Mouse (Mus musculus) MEL (cell line): ENCODE measurements around the gene Matn4. TPM values are rescaled to one million over a fixed set of nuclear protein-coding genes. Genes with fewer than 3 reads are reported as not detected.

Experiments
- DNase-seq: peaks from one replicate; pipeline ENCODE4 v3.0.0; 2011; ENCODE audit warnings: low read depth, low spot score
- H3K27ac ChIP-seq: 2 replicates; pipeline ENCODE4 v1.5.1; 2012; ENCODE audit warnings: low read depth, mild to moderate bottlenecking, control low read depth, low read length, moderate library complexity; ENCODE audit not compliant: control insufficient read depth
- H3K27me3 ChIP-seq, 2 experiments: fragments of 150-350 bp in 1 of 2; sonication (generic) in 1 of 2; 2 replicates each; pipeline ENCODE4 v1.6.1; 2012; ENCODE audit warnings: low read length in 2 of 2, mild to moderate bottlenecking in 2 of 2, improper control_type of control experiment in 1 of 2, moderate library complexity in 1 of 2; ENCODE audit not compliant: insufficient read depth in 2 of 2, control insufficient read depth in 1 of 2
- H3K36me3 ChIP-seq, 2 experiments: 2 replicates each; pipeline ENCODE4 v1.6.1; 2012 to 2014; ENCODE audit warnings: low read length in 2 of 2, improper control_type of control experiment in 1 of 2, inconsistent platforms in 1 of 2, mild to moderate bottlenecking in 1 of 2; ENCODE audit not compliant: insufficient read depth in 2 of 2, control insufficient read depth in 1 of 2
- H3K4me1 ChIP-seq, 2 experiments: fragments of 150-350 bp in 1 of 2; sonication (generic) in 1 of 2; 2 replicates each; pipeline ENCODE4 v1.6.1; 2012; ENCODE audit warnings: low read length in 2 of 2, improper control_type of control experiment in 1 of 2, mild to moderate bottlenecking in 1 of 2; ENCODE audit not compliant: insufficient read depth in 2 of 2, control insufficient read depth in 1 of 2
- H3K4me3 ChIP-seq, 2 experiments: fragments of 150-350 bp in 1 of 2; sonication (generic) in 1 of 2; 2 replicates each; pipeline ENCODE4 v1.5.1; 2012; ENCODE audit warnings: low read depth in 2 of 2, low read length in 2 of 2, mild to moderate bottlenecking in 2 of 2, moderate library complexity in 2 of 2, control low read depth in 1 of 2, improper control_type of control experiment in 1 of 2; ENCODE audit not compliant: control insufficient read depth in 1 of 2, insufficient read depth in 1 of 2
- H3K79me2 ChIP-seq: 2 replicates; pipeline ENCODE4 v1.6.1; 2012; ENCODE audit warnings: mild to moderate bottlenecking, low read length, moderate library complexity; ENCODE audit not compliant: control insufficient read depth, poor library complexity, insufficient read depth
- H3K9ac ChIP-seq: 2 replicates; pipeline ENCODE4 v1.6.1; 2012; ENCODE audit warnings: low read depth, mild to moderate bottlenecking, control low read depth, low read length, moderate library complexity; ENCODE audit not compliant: control insufficient read depth, poor library complexity, severe bottlenecking
- H3K9me3 ChIP-seq: fragments of 150-350 bp; sonication (generic); replicated peaks from 2 replicates; pipeline ENCODE4 v1.6.1; 2012; ENCODE audit warnings: mild to moderate bottlenecking, low read length, improper control_type of control experiment, moderate library complexity; ENCODE audit not compliant: insufficient read depth
- CHD1 ChIP-seq: IDR thresholded peaks from 2 replicates; pipeline ENCODE4 v1.6.1; 2012; ENCODE audit warnings: low read depth, mild to moderate bottlenecking, inconsistent platforms, low read length, improper control_type of control experiment
- CTCF ChIP-seq, 3 experiments: IDR thresholded peaks in 2 of 3; conservative IDR thresholded peaks in 1 of 3; 2 replicates each; pipeline ENCODE4 v1.5.1; 2011 to 2012; ENCODE audit warnings: low read length in 3 of 3, low read depth in 2 of 3, mild to moderate bottlenecking in 2 of 3, improper control_type of control experiment in 1 of 3, inconsistent platforms in 1 of 3, mixed read lengths in 1 of 3, moderate library complexity in 1 of 3; ENCODE audit not compliant: control insufficient read depth in 1 of 3, insufficient read depth in 1 of 3, poor library complexity in 1 of 3, severe bottlenecking in 1 of 3
- EP300 ChIP-seq, 2 experiments: IDR thresholded peaks; 2 replicates each; pipeline ENCODE4 v1.6.1; 2011; ENCODE audit warnings: improper control_type of control experiment in 2 of 2, low read length in 2 of 2, low read depth in 1 of 2, mild to moderate bottlenecking in 1 of 2
- GATA1 ChIP-seq: IDR thresholded peaks from 2 replicates; pipeline ENCODE4 v1.6.1; 2011; ENCODE audit warnings: low read depth, low read length, improper control_type of control experiment
- HCFC1 ChIP-seq: IDR thresholded peaks from 2 replicates; pipeline ENCODE4 v1.6.1; 2012; ENCODE audit warnings: low read depth, mild to moderate bottlenecking, inconsistent platforms, low read length, improper control_type of control experiment, moderate library complexity
- JUND ChIP-seq: IDR thresholded peaks from 2 replicates; pipeline ENCODE4 v1.6.1; 2011; ENCODE audit warnings: low read depth, mild to moderate bottlenecking, improper control_type of control experiment, low read length
- KAT2A ChIP-seq: conservative IDR thresholded peaks from 2 replicates; pipeline ENCODE4 v1.6.1; 2012; ENCODE audit warnings: low read depth, low read length, improper control_type of control experiment, inconsistent platforms
- MAX ChIP-seq: IDR thresholded peaks from 2 replicates; pipeline ENCODE4 v1.6.1; 2011; ENCODE audit warnings: low read length, improper control_type of control experiment
- MAZ ChIP-seq: IDR thresholded peaks from 2 replicates; pipeline ENCODE4 v1.6.1; 2012; ENCODE audit warnings: low read depth, mild to moderate bottlenecking, inconsistent platforms, low read length, improper control_type of control experiment
- MXI1 ChIP-seq: IDR thresholded peaks from 2 replicates; pipeline ENCODE4 v1.6.1; 2011; ENCODE audit warnings: mild to moderate bottlenecking, low read depth, low read length, improper control_type of control experiment
- MYB ChIP-seq: IDR thresholded peaks from 2 replicates; pipeline ENCODE4 v1.6.1; 2011; ENCODE audit warnings: mild to moderate bottlenecking, low read depth, low read length, improper control_type of control experiment
- MYC ChIP-seq: IDR thresholded peaks from 2 replicates; pipeline ENCODE4 v1.6.1; 2011; ENCODE audit warnings: low read depth, mild to moderate bottlenecking, low read length, improper control_type of control experiment, moderate library complexity
- NELFE ChIP-seq: IDR thresholded peaks from 2 replicates; pipeline ENCODE4 v1.6.1; 2011; ENCODE audit warnings: low read depth, low read length, improper control_type of control experiment
- NRF1 ChIP-seq: IDR thresholded peaks from 2 replicates; pipeline ENCODE4 v1.6.1; 2014; ENCODE audit warnings: low read depth, mild to moderate bottlenecking, inconsistent platforms, low read length, improper control_type of control experiment, moderate library complexity; ENCODE audit not compliant: poor library complexity, insufficient read depth, severe bottlenecking
- POLR2A ChIP-seq, 2 experiments: IDR thresholded peaks; 2 replicates each; pipeline ENCODE4 v1.6.1; 2011 to 2012; ENCODE audit warnings: low read length in 2 of 2, mild to moderate bottlenecking in 2 of 2, control low read depth in 1 of 2, improper control_type of control experiment in 1 of 2, low read depth in 1 of 2, moderate library complexity in 1 of 2; ENCODE audit not compliant: control insufficient read depth in 1 of 2, insufficient read depth in 1 of 2, poor library complexity in 1 of 2
- RAD21 ChIP-seq: IDR thresholded peaks from 2 replicates; pipeline ENCODE4 v1.6.1; 2011; ENCODE audit warnings: mild to moderate bottlenecking, low read depth, low read length, improper control_type of control experiment
- RCOR1 ChIP-seq: IDR thresholded peaks from 2 replicates; pipeline ENCODE4 v1.6.1; 2012; ENCODE audit warnings: low read depth, mild to moderate bottlenecking, inconsistent platforms, low read length, improper control_type of control experiment
- SMC3 ChIP-seq: IDR thresholded peaks from 2 replicates; pipeline ENCODE4 v1.6.1; 2011; ENCODE audit warnings: low read depth, low read length, improper control_type of control experiment
- TBP ChIP-seq: IDR thresholded peaks from 2 replicates; pipeline ENCODE4 v1.8.0; 2011; ENCODE audit warnings: low read depth, low read length, improper control_type of control experiment
- UBTF ChIP-seq: IDR thresholded peaks from 2 replicates; pipeline ENCODE4 v1.6.1; 2012; ENCODE audit warnings: low read depth, mild to moderate bottlenecking, inconsistent platforms, low read length, improper control_type of control experiment, moderate library complexity, borderline replicate concordance; ENCODE audit not compliant: insufficient read depth
- USF1 ChIP-seq: IDR thresholded peaks from 2 replicates; pipeline ENCODE4 v1.6.1; 2014; ENCODE audit warnings: low read depth, mild to moderate bottlenecking, inconsistent platforms, low read length, improper control_type of control experiment, moderate library complexity
- USF2 ChIP-seq, 2 experiments: IDR thresholded peaks; 2 replicates each; pipeline ENCODE4 v1.6.1; 2011 to 2012; ENCODE audit warnings: improper control_type of control experiment in 2 of 2, low read length in 2 of 2, borderline replicate concordance in 1 of 2, inconsistent platforms in 1 of 2, low read depth in 1 of 2, mild to moderate bottlenecking in 1 of 2; ENCODE audit not compliant: insufficient read depth in 1 of 2
- ZMIZ1 ChIP-seq: IDR thresholded peaks from 2 replicates; pipeline ENCODE4 v1.6.1; 2012; ENCODE audit warnings: low read depth, mild to moderate bottlenecking, inconsistent platforms, low read length, improper control_type of control experiment, moderate library complexity
- polyA plus RNA-seq, 2 experiments: library from polyadenylated mRNA; stranded (reverse) in 1 of 2; unstranded in 1 of 2; fragments of >175 nt in 1 of 2; fragments of >200 nt in 1 of 2; gene quantifications; 2 replicates each; pipeline versions ENCODE4 v1.2.1 to v1.2.4; 2012; ENCODE audit warnings: low replicate concordance in 2 of 2, low read depth in 1 of 2; ENCODE audit not compliant: insufficient read length in 2 of 2, insufficient read depth in 1 of 2, missing spikeins in 1 of 2
- total RNA-seq: library from RNA; depleted of rRNA; stranded (reverse); fragments of 300-350 nt; gene quantifications from 2 replicates; pipeline ENCODE4 v1.2.3, GENCODE M21; 2012

The Matn4 gene
- total and polyA plus RNA-seq, 3 experiments, result not detected

GRCm38 (mm10) chr2:164377478-164378426, 27.2 kb downstream of the Matn4 start:
- H3K79me2 ChIP-seq, result no peaks in the 10 kb centered on the region
- no peak overlapping the region for H3K9ac ChIP-seq
- no peaks in the 10 kb centered on the region for H3K36me3 ChIP-seq
- H3K9me3 ChIP-seq, result no peaks in the 10 kb centered on the region
- no peak overlapping the region for H3K27ac ChIP-seq
- H3K4me3 ChIP-seq, result no peak overlapping the region
- H3K27me3 ChIP-seq, result peaks cover 4 to 5% of the 10 kb centered on the region in 2 experiments
- TF ChIP-seq RCOR1 (no peak), POLR2A (IDR thresholded peaks at IDR 0.05; ENCODE audit: control insufficient read depth in 1 of 2, insufficient read depth in 1 of 2, low read depth in 1 of 2, low read length in 2 of 2, poor library complexity in 1 of 2) (no peak), MYC (no peak), CTCF (IDR thresholded peaks at IDR 0.05 in 2 of 3, conservative IDR thresholded peaks at IDR 0.05 in 1 of 3; ENCODE audit: control insufficient read depth in 1 of 3, insufficient read depth in 1 of 3, low read depth in 2 of 3, low read length in 3 of 3, poor library complexity in 1 of 3, severe bottlenecking in 1 of 3) (no peak), EP300 (IDR thresholded peaks at IDR 0.05; ENCODE audit: low read depth in 1 of 2, low read length in 2 of 2) (no peak), ZMIZ1 (no peak), JUND (no peak), UBTF (no peak), SMC3 (no peak), NELFE (no peak), USF1 (no peak), HCFC1 (no peak)
- DNase-seq, result no peak
- no peaks in the 10 kb centered on the region for H3K4me1 ChIP-seq

DNA sequence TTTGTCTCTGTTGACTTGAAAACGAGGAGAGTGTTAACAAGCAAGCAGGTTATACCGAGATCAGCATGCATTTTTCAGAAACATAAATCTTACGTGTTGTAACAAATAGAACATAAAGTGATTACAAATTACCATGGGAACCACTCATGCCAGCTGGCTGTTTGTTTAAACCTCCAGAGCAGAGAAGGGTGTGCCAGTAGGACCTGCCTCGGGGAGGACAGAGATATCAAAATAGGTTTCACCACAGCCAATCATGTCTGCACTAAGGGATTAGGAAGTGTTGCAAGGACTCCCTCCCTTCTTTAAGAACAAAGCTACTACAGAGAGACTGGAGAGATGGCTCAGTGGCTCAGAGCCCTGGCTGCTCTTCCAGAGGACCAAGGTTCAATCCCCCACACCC, 31.8 kb downstream of the Matn4 start:
- Histone ChIP-seq H3K4me3 (no peak overlapping the region), H3K9ac (no peak overlapping the region), H3K27me3 (peaks cover 6% of the 10 kb centered on the region in 2 experiments), H3K9me3 (no peaks in the 10 kb centered on the region), H3K27ac (no peak overlapping the region), H3K36me3 (no peaks in the 10 kb centered on the region), H3K4me1 (no peaks in the 10 kb centered on the region), H3K79me2 (no peaks in the 10 kb centered on the region)
- TF ChIP-seq USF1 (no peak), RAD21 (no peak), MAX (no peak), MYB (no peak), EP300 (IDR thresholded peaks at IDR 0.05; ENCODE audit: low read depth in 1 of 2, low read length in 2 of 2) (no peak), GATA1 (no peak), NELFE (no peak), NRF1 (no peak), TBP (no peak), CHD1 (no peak), USF2 (IDR thresholded peaks at IDR 0.05; ENCODE audit: borderline replicate concordance in 1 of 2, insufficient read depth in 1 of 2, low read depth in 1 of 2, low read length in 2 of 2) (no peak), RCOR1 (no peak), MXI1 (no peak), MAZ (no peak), KAT2A (no peak), JUND (no peak)
- DNase-seq, result no peak
